Mouse (Mus musculus): ENCODE measurements around the gene Zfp82.

- TF ChIP-seq CTCF (IDR thresholded peaks at IDR 0.05; ENCODE audit: low read depth, low read length) = no peak
- no peak for TF ChIP-seq POLR2A (IDR thresholded peaks at IDR 0.05; ENCODE audit: borderline replicate concordance, low read depth, low read length)
Observed at GRCm38 (mm10) chr7:30010551-30011195, 62.0 kb downstream of the Zfp82 start.
